11 mouse cellular contexts compared by ENCODE assay signal in genomic region chr3:84021217-84022200, GRCm38 (mm10). TPM values are rescaled to one million over a fixed set of nuclear protein-coding genes. Genes with fewer than 3 reads are reported as not detected.
A peak's percentile ranks its signal among the peaks of the same experiment; 100 is the strongest.
DNase-seq lines count a peak whose midpoint lies in the region; ATAC-seq lines count a peak whose summit lies in the region.
"Had no signal": no experiment of that assay in that cellular context is flagged by ENCODE, and none has a peak within 500 bp of the region (broad histone marks: within the 10 kb centered on the region; RNA-seq: fewer than 3 reads in every experiment).

No protein-coding gene starts in this region.

- no peak overlapping the region for H3K4me2 ChIP-seq in forebrain, embryonic 13.5 days
- no peak overlapping the region for H3K4me2 ChIP-seq in stomach, embryonic 15.5 days
- H3K4me2 ChIP-seq: limb, embryonic 15.5 days had no signal

- H3K9ac ChIP-seq in forebrain, embryonic 13.5 days: no peak overlapping the region; the same call in 1 of the 2 replicates
- no peak overlapping the region for H3K9ac ChIP-seq in stomach, embryonic 15.5 days
- H3K9ac ChIP-seq: limb, embryonic 15.5 days had no signal

- no peak for DNase-seq in forebrain, embryonic 10.5 days (ENCODE audit: extremely low spot score, low spot score)
- DNase-seq in urinary bladder, postnatal 14 days (ENCODE audit: low spot score): peak; percentile 38
- no peak for DNase-seq in urinary bladder, postnatal 10 days (ENCODE audit: low spot score)
- no peak for DNase-seq in limb, embryonic 10.5 days (ENCODE audit: low spot score)
- DNase-seq in thymus, postnatal 0 days (ENCODE audit: low spot score): no peak
- no peak for DNase-seq in lung, adult 18-20 months
- DNase-seq: cerebellum, adult 8-10 months; kidney, postnatal 14 days had no signal

- H3K36me3 ChIP-seq in forebrain, embryonic 13.5 days (ENCODE audit: poor library complexity, severe bottlenecking): peaks cover 35% of the 10 kb centered on the region
- H3K36me3 ChIP-seq in forebrain, embryonic 10.5 days (replicated peaks): peaks cover 49% of the 10 kb centered on the region
- H3K36me3 ChIP-seq in limb, embryonic 10.5 days: peaks cover 35% of the 10 kb centered on the region
- H3K36me3 ChIP-seq in stomach, embryonic 15.5 days: peaks cover 3% of the 10 kb centered on the region; the same call in 1 of the 2 replicates

- peak; percentile 11; the same call in 1 of the 2 replicates for ATAC-seq in forebrain, embryonic 13.5 days
- peak; percentile 68; the same call in 1 of the 2 replicates for ATAC-seq in stomach, embryonic 15.5 days (ENCODE audit: insufficient read depth, low FRiP score, low read depth)

- peaks cover 66% of the 10 kb centered on the region for H3K4me1 ChIP-seq in forebrain, embryonic 13.5 days
- H3K4me1 ChIP-seq in forebrain, embryonic 10.5 days: peaks cover 67% of the 10 kb centered on the region
- peaks cover 62% of the 10 kb centered on the region for H3K4me1 ChIP-seq in limb, embryonic 10.5 days
- peaks cover 23% of the 10 kb centered on the region for H3K4me1 ChIP-seq in stomach, embryonic 15.5 days

- H3K27ac ChIP-seq in forebrain, embryonic 13.5 days: peak overlapping the region; percentile 25
- H3K27ac ChIP-seq in forebrain, embryonic 10.5 days: no peak overlapping the region
- H3K27ac ChIP-seq in limb, embryonic 10.5 days: peak overlapping the region; percentile 26; the same call in 1 of the 2 replicates
- peak overlapping the region; percentile 33 for H3K27ac ChIP-seq in stomach, embryonic 15.5 days

- H3K9me3 ChIP-seq in forebrain, embryonic 13.5 days (replicated peaks): no peaks in the 10 kb centered on the region
- H3K9me3 ChIP-seq in forebrain, embryonic 10.5 days: no peaks in the 10 kb centered on the region
- H3K9me3 ChIP-seq in limb, embryonic 10.5 days (replicated peaks): no peaks in the 10 kb centered on the region
- H3K9me3 ChIP-seq in stomach, embryonic 15.5 days: no peaks in the 10 kb centered on the region
- H3K9me3 ChIP-seq: limb, embryonic 15.5 days had no signal

- WGBS in forebrain, embryonic 13.5 days: 58% methylated on average over 8 of the region's 8 CpGs
- WGBS in forebrain, embryonic 10.5 days: 68% methylated on average over 8 of the region's 8 CpGs
- 68% methylated on average over 8 of the region's 8 CpGs for WGBS in limb, embryonic 10.5 days
- WGBS in stomach, embryonic 15.5 days: 57% methylated on average over 8 of the region's 8 CpGs

- no peak overlapping the region for H3K4me3 ChIP-seq in forebrain, embryonic 13.5 days
- no peak overlapping the region for H3K4me3 ChIP-seq in forebrain, embryonic 10.5 days
- H3K4me3 ChIP-seq in limb, embryonic 10.5 days: no peak overlapping the region
- H3K4me3 ChIP-seq in stomach, embryonic 15.5 days (replicated peaks): no peak overlapping the region
- H3K4me3 ChIP-seq: limb, embryonic 15.5 days had no signal

- H3K27me3 ChIP-seq in forebrain, embryonic 13.5 days: no peaks in the 10 kb centered on the region
- H3K27me3 ChIP-seq in forebrain, embryonic 10.5 days (ENCODE audit: poor library complexity, severe bottlenecking): peaks cover 30% of the 10 kb centered on the region; the same call in 1 of the 2 replicates
- H3K27me3 ChIP-seq in limb, embryonic 10.5 days (ENCODE audit: low read depth, poor library complexity, severe bottlenecking): no peaks in the 10 kb centered on the region
- H3K27me3 ChIP-seq in stomach, embryonic 15.5 days (replicated peaks): no peaks in the 10 kb centered on the region
- H3K27me3 ChIP-seq: limb, embryonic 15.5 days had no signal

RNA-seq across cellular contexts. Expression of gene Tmem131l, which starts 18.5 kb away (rescaled TPM):
- polyA plus RNA-seq in forebrain, embryonic 13.5 days (2015; fragmentation: Nextera tagmentation; extraction: Ambion mirVana): 125 and 139 TPM in 2 replicates
- 64.6 and 74.8 TPM in 2 replicates for polyA plus RNA-seq in forebrain, embryonic 10.5 days (2016; fragmentation: Nextera tagmentation; extraction: Ambion mirVana)
- polyA plus RNA-seq in limb, embryonic 10.5 days (2016; fragmentation: Nextera tagmentation; extraction: Ambion mirVana): 79.5 and 84.5 TPM in 2 replicates
- polyA plus RNA-seq in stomach, embryonic 15.5 days (2015; fragmentation: Nextera tagmentation; extraction: Ambion mirVana): 40.2 and 44.9 TPM in 2 replicates
- polyA plus RNA-seq in thymus, postnatal 0 days (2015; fragmentation: Nextera tagmentation; extraction: Ambion mirVana): 126 and 132 TPM in 2 replicates
